Mouse (Mus musculus) left cerebral cortex, adult 8-10 months (tissue): ENCODE data around the gene Sult1a1. TPM values are rescaled to one million over a fixed set of nuclear protein-coding genes. Genes with fewer than 3 reads are reported as not detected.
A peak's percentile ranks its signal among the peaks of the same experiment; 100 is the strongest.

ENCODE experiments used
- DNase-seq, 2 experiments: peaks; one replicate each; pipeline ENCODE4 v3.0.0; 2022; ENCODE audit warnings: low spot score in 2 of 2
- total RNA-seq, 4 experiments: library from RNA; stranded (reverse); gene quantifications; 2 replicates each; pipeline ENCODE4 v1.2.4; 2022

The Sult1a1 gene
- total RNA-seq, 4 experiments from 2014 or later = 6.3 to 9.0 (median 7.9) TPM

- peak in 1 of 2 experiments; percentile 43 for DNase-seq
Observed at GRCm38 (mm10) chr7:126625369-126625768, 50.9 kb downstream of the Sult1a1 start.

GRCm38 (mm10) chr7:126624774-126625173 lies 51.5 kb downstream of the Sult1a1 start:
- no peak for DNase-seq

- DNase-seq = no peak
Observed at GRCm38 (mm10) chr7:126623381-126623780, 52.9 kb downstream of the Sult1a1 start.

Other genes with a start within 250 kb of the Sult1a1 start
- 10 to 100 TPM; 12.0 to 16.0 (median 13.7) TPM for gene Rabep2, start 247.7 kb downstream of the Sult1a1 start, total RNA-seq
- 1 to 10 TPM in 3 of 4 experiments, under 1 TPM in 1; 0.95 to 9.4 (median 5.3) TPM for gene Atp2a1, start 213.3 kb downstream of the Sult1a1 start, total RNA-seq
- gene Sh2b1, start 201.0 kb downstream of the Sult1a1 start, total RNA-seq = 10 to 100 TPM; 64.2 to 70.0 (median 67.1) TPM
- 10 to 100 TPM; 77.6 to 99.8 (median 84.1) TPM for gene Tufm, start 189.1 kb downstream of the Sult1a1 start, total RNA-seq
- 100 to 1,000 TPM in 3 of 4 experiments, 10 to 100 TPM in 1; 98.1 to 122 (median 112) TPM for gene Atxn2l, start 173.0 kb downstream of the Sult1a1 start, total RNA-seq
- gene Eif3c, start 110.0 kb downstream of the Sult1a1 start, total RNA-seq = 100 to 1,000 TPM; 173 to 189 (median 180) TPM
- gene Apobr, start 91.5 kb downstream of the Sult1a1 start, total RNA-seq = 1 to 10 TPM in 2 of 4 experiments, under 1 TPM in 2; 0.63 to 1.4 (median 1.0) TPM
- 10 to 100 TPM; 28.5 to 49.0 (median 38.7) TPM for gene Cln3, start 90.6 kb downstream of the Sult1a1 start, total RNA-seq
- not detected for gene Il27, start 81.5 kb downstream of the Sult1a1 start, total RNA-seq
- gene Nupr1, start 45.6 kb downstream of the Sult1a1 start, total RNA-seq = 10 to 100 TPM; 15.3 to 22.6 (median 17.7) TPM
- 10 to 100 TPM; 28.4 to 39.0 (median 33.6) TPM for gene Sgf29, start 27.1 kb downstream of the Sult1a1 start, total RNA-seq
- 10 to 100 TPM; 82.1 to 97.0 (median 90.2) TPM for gene Bola2, start 19.0 kb upstream of the Sult1a1 start, total RNA-seq
- 10 to 100 TPM; 17.1 to 23.0 (median 19.6) TPM for gene Slx1b, start 19.4 kb upstream of the Sult1a1 start, total RNA-seq
- gene Coro1a, start 31.4 kb upstream of the Sult1a1 start, total RNA-seq = 100 to 1,000 TPM; 132 to 162 (median 149) TPM
- gene Mapk3, start 83.2 kb upstream of the Sult1a1 start, total RNA-seq = 100 to 1,000 TPM; 183 to 207 (median 190) TPM
- gene Gdpd3, start 89.9 kb upstream of the Sult1a1 start, total RNA-seq = 1 to 10 TPM; 1.4 to 3.3 (median 2.3) TPM
- gene Ypel3, start 100.5 kb upstream of the Sult1a1 start, total RNA-seq = 100 to 1,000 TPM; 256 to 289 (median 278) TPM
- under 1 TPM; 0.63 to 1.00 (median 0.84) TPM for gene Tbx6, start 105.1 kb upstream of the Sult1a1 start, total RNA-seq
- 10 to 100 TPM; 48.2 to 56.0 (median 51.2) TPM for gene Ppp4c, start 116.1 kb upstream of the Sult1a1 start, total RNA-seq
- gene Fam57b, start 121.2 kb upstream of the Sult1a1 start, total RNA-seq = 10 to 100 TPM; 58.1 to 63.4 (median 59.6) TPM
- 1 to 10 TPM in 1 of 4 experiments, not detected in 3; 2.3 TPM for gene 4930451I11Rik, start 155.2 kb upstream of the Sult1a1 start, total RNA-seq
- 10 to 100 TPM; 45.6 to 57.5 (median 53.5) TPM for gene Doc2a, start 171.0 kb upstream of the Sult1a1 start, total RNA-seq
- 10 to 100 TPM; 32.6 to 47.7 (median 40.7) TPM for gene Hirip3, start 185.5 kb upstream of the Sult1a1 start, total RNA-seq
- 10 to 100 TPM; 48.0 to 61.8 (median 51.8) TPM for gene Ino80e, start 185.9 kb upstream of the Sult1a1 start, total RNA-seq
- 100 to 1,000 TPM; 146 to 153 (median 152) TPM for gene Taok2, start 208.3 kb upstream of the Sult1a1 start, total RNA-seq
- gene Tmem219, start 246.5 kb upstream of the Sult1a1 start, total RNA-seq = 10 to 100 TPM; 20.8 to 25.4 (median 22.8) TPM